Mouse (Mus musculus) embryonic fibroblast, embryonic 13.5 days (primary cell): ENCODE measurements around the gene Acap2.

Experiments
- CTCF ChIP-seq: IDR thresholded peaks from 2 replicates; pipeline ENCODE4 v1.5.1; 2011; ENCODE audit warnings: mild to moderate bottlenecking, control low read depth, low read length, moderate library complexity, borderline replicate concordance; ENCODE audit not compliant: insufficient read depth
- POLR2A ChIP-seq: IDR thresholded peaks from 2 replicates; pipeline ENCODE4 v1.6.1; 2011; ENCODE audit warnings: low read depth, mild to moderate bottlenecking, control low read depth, low read length, moderate library complexity

DNA sequence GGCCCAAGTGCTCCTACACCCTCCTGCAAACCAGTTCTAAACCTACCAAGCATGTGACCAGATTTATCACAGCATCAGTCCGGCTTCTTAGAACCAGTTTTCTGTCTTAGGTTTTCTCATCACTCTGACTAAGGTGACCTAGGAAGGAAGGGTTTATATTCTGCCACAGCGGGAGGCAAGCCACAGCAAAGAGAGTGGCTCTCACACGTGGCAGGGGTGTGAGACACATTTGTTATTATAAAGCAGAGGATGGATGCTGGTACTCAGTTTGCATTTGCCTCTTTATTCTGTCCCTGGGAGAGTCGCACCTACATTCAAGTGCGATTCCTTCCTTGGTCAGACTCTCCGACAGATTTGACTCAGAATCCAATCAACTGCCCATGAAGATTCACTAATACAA is 52.2 kb downstream of the Acap2 start:
- TF ChIP-seq CTCF (no peak), POLR2A (no peak)
